Mouse (Mus musculus): Measurements from ENCODE around the gene Chtop. TPM values are rescaled to one million over a fixed set of nuclear protein-coding genes. Genes with fewer than 3 reads are reported as not detected.

Chtop gene
- polyA plus RNA-seq, 1 experiment from 2014 or later: 72.2 TPM

DNA sequence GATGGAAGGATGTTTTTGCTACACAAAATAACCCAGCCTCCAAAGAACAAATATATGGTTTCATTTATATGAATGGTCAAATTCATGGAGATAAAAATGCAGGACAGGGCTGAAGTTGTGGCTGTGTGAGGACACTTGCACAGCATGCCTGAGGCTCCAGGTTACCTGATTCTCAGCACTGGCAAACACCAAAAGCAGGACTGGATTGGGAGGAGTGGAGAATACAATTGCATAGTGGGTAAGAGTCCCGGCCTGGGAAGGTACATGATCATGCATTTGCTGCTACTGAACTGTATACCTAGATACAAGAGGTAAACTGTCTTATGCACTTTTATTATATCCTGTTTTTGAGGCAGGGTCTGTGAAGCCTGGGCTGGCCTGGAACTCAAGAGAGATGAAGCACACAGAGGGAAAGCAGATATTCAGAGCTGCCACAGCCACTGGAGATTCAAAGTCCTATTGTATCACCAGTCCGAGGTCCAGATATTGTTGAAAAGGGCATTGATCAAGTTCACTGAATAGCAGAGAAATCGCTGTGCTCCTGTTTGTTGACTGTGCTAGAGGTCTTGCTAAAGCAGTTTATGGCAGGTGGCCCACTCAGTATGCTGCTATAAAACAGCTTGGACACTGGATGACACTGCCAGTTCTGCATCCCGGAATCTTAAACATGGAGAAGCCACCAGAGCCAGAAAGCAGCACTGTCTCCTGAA lies 15.3 kb downstream of the Chtop start:
- Histone ChIP-seq H3K27ac (replicated peaks) (no peak overlapping the region), H3K9ac (ENCODE audit: low read length) (no peak overlapping the region), H3K9me3 (ENCODE audit: control insufficient read depth, low read length) (no peaks in the 10 kb centered on the region), H3K4me1 (replicated peaks; ENCODE audit: control insufficient read depth, insufficient read depth) (no peaks in the 10 kb centered on the region; the same call in 1 of the 2 replicates), H3K36me3 (ENCODE audit: control insufficient read depth, insufficient read depth, low read length) (peaks cover 14% of the 10 kb centered on the region; the same call in 1 of the 2 replicates), H3K4me2 (replicated peaks; ENCODE audit: low read depth) (no peak overlapping the region), H3K4me3 (ENCODE audit: low read depth, low read length) (no peak overlapping the region), H3K27me3 (ENCODE audit: control insufficient read depth, insufficient read depth, low read length) (no peaks in the 10 kb centered on the region)
- TF ChIP-seq CTCF (IDR thresholded peaks at IDR 0.05; ENCODE audit: low read depth) (no peak), EP300 (optimal IDR thresholded peaks at IDR 0.05) (no peak)
- ATAC-seq (ENCODE audit: low FRiP score, low TSS enrichment): no peak
- 40% methylated on average over 4 of the region's 4 CpGs for WGBS
- no peak for DNase-seq (ENCODE audit: low spot score)

- Histone ChIP-seq H3K4me1 (replicated peaks; ENCODE audit: control insufficient read depth, insufficient read depth) (no peaks in the 10 kb centered on the region; the same call in 1 of the 2 replicates), H3K9me3 (ENCODE audit: control insufficient read depth, low read length) (no peaks in the 10 kb centered on the region), H3K4me3 (ENCODE audit: low read depth, low read length) (no peak overlapping the region), H3K9ac (ENCODE audit: low read length) (no peak overlapping the region), H3K4me2 (replicated peaks; ENCODE audit: low read depth) (no peak overlapping the region), H3K27me3 (ENCODE audit: control insufficient read depth, insufficient read depth, low read length) (no peaks in the 10 kb centered on the region), H3K36me3 (ENCODE audit: control insufficient read depth, insufficient read depth, low read length) (peaks cover 2% of the 10 kb centered on the region; the same call in 1 of the 2 replicates), H3K27ac (replicated peaks) (no peak overlapping the region)
- TF ChIP-seq EP300 (optimal IDR thresholded peaks at IDR 0.05) (no peak), CTCF (IDR thresholded peaks at IDR 0.05; ENCODE audit: low read depth) (peak; percentile 63)
- ATAC-seq (ENCODE audit: low FRiP score, low TSS enrichment) (peak; percentile 27; the same call in 1 of the 2 replicates), DNase-seq (ENCODE audit: low spot score) (no peak)
- WGBS: 38% methylated on average over 2 of the region's 2 CpGs
Observed at GRCm38 (mm10) chr3:90491350-90491749, 17.9 kb downstream of the Chtop start.

- under 1% methylated on average over 37 of the region's 37 CpGs for WGBS
- TF ChIP-seq EP300 (optimal IDR thresholded peaks at IDR 0.05): no peak
- TF ChIP-seq CTCF (IDR thresholded peaks at IDR 0.05; ENCODE audit: low read depth): peak; percentile 89
- peak within 1 kb of the TSS; percentile 64 for H3K4me2 ChIP-seq (replicated peaks; ENCODE audit: low read depth)
Observed at GRCm38 (mm10) chr3:90490696-90491256, 18.5 kb downstream of the Chtop start, which contains the start of gene Snapin. TSS of gene Snapin (minus strand) at chr3:90491033.

DNA sequence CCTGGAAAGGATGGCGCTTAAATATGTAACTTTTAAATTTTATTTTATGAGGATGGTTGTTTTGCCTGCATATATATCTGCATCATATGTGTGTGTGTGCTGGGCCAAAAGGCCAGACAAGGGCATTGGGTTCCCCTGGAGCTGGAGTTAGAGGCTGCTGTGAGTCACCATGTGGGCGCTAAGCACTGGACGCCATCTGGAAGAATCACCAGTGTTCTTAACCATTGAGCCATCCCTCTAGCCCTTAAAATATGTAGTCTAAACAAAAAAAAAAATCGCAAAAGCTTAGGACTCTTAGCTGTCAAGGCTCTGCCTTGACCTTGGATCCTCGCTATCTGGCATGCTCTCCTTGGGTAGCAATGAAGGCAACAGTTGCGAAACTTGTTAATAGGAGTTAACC lies 20.7 kb downstream of the Chtop start:
- 80% methylated on average over 6 of the region's 6 CpGs for WGBS
- DNase-seq (ENCODE audit: low spot score) (no peak), ATAC-seq (ENCODE audit: low FRiP score, low TSS enrichment) (no peak)
- Histone ChIP-seq H3K27ac (replicated peaks) (no peak overlapping the region), H3K4me1 (replicated peaks; ENCODE audit: control insufficient read depth, insufficient read depth) (no peaks in the 10 kb centered on the region; the same call in 1 of the 2 replicates), H3K36me3 (ENCODE audit: control insufficient read depth, insufficient read depth, low read length) (0 out of 2 replicates have a peak, but pooled peaks cover 4% of the 10 kb centered on the region), H3K4me2 (replicated peaks; ENCODE audit: low read depth) (no peak overlapping the region), H3K9me3 (ENCODE audit: control insufficient read depth, low read length) (no peaks in the 10 kb centered on the region), H3K27me3 (ENCODE audit: control insufficient read depth, insufficient read depth, low read length) (no peaks in the 10 kb centered on the region), H3K4me3 (ENCODE audit: low read depth, low read length) (no peak overlapping the region), H3K9ac (ENCODE audit: low read length) (no peak overlapping the region)
- TF ChIP-seq EP300 (optimal IDR thresholded peaks at IDR 0.05): no peak
- no peak for TF ChIP-seq CTCF (IDR thresholded peaks at IDR 0.05; ENCODE audit: low read depth)

More at GRCm38 (mm10) chr3:90490696-90491256, 18.5 kb downstream of the Chtop start, which contains the start of gene Snapin:
- ATAC-seq (ENCODE audit: low FRiP score, low TSS enrichment) (peak; percentile 98), DNase-seq (ENCODE audit: low spot score) (peak; percentile 98)
- Histone ChIP-seq H3K4me3 (ENCODE audit: low read depth, low read length) (peak within 1 kb of the TSS; percentile 64), H3K36me3 (ENCODE audit: control insufficient read depth, insufficient read depth, low read length) (peaks cover 2% of the 10 kb centered on the region; the same call in 1 of the 2 replicates), H3K9ac (ENCODE audit: low read length) (peak within 1 kb of the TSS; percentile 87), H3K4me1 (replicated peaks; ENCODE audit: control insufficient read depth, insufficient read depth) (no peaks in the 10 kb centered on the region; the same call in 1 of the 2 replicates), H3K27me3 (ENCODE audit: control insufficient read depth, insufficient read depth, low read length) (no peaks in the 10 kb centered on the region), H3K9me3 (ENCODE audit: control insufficient read depth, low read length) (no peaks in the 10 kb centered on the region), H3K27ac (replicated peaks) (peak within 1 kb of the TSS; percentile 85)

DNA sequence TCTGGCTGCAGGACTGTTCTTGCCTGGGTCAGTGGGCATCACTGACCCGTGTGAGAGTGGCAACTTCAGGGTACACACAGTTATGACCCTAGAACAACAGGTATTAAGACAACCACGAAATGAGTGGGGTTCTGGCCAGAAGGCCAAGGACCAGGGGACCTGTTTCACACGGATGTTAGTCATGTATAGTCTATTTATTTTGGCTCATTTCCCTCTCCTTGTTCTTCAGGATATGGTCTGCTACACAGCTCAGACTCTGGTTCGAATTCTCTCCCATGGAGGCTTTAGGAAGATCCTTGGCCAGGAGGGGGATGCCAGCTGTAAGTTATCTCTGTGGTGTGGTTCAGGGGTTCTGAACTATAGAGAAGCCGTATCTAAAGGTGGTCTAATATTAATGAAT lies 22.3 kb downstream of the Chtop start:
- peak; percentile 21; the same call in 1 of the 2 replicates for ATAC-seq (ENCODE audit: low FRiP score, low TSS enrichment)
- peak; percentile 32 for DNase-seq (ENCODE audit: low spot score)
- TF ChIP-seq CTCF (IDR thresholded peaks at IDR 0.05; ENCODE audit: low read depth) (no peak), EP300 (optimal IDR thresholded peaks at IDR 0.05) (no peak)
- H3K27ac ChIP-seq (replicated peaks): peak overlapping the region; percentile 50; the same call in 1 of the 2 replicates
- H3K9me3 ChIP-seq (ENCODE audit: control insufficient read depth, low read length): no peaks in the 10 kb centered on the region
- H3K27me3 ChIP-seq (ENCODE audit: control insufficient read depth, insufficient read depth, low read length): no peaks in the 10 kb centered on the region
- no peak overlapping the region for H3K4me3 ChIP-seq (ENCODE audit: low read depth, low read length)
- WGBS: 59% methylated on average over 5 of the region's 5 CpGs
- no peak overlapping the region for H3K9ac ChIP-seq (ENCODE audit: low read length)
- H3K36me3 ChIP-seq (ENCODE audit: control insufficient read depth, insufficient read depth, low read length): peaks cover 12% of the 10 kb centered on the region
- H3K4me1 ChIP-seq (replicated peaks; ENCODE audit: control insufficient read depth, insufficient read depth): no peaks in the 10 kb centered on the region; the same call in 1 of the 2 replicates
- no peak overlapping the region for H3K4me2 ChIP-seq (replicated peaks; ENCODE audit: low read depth)

Data from stomach, postnatal 0 days (tissue).